Mouse (Mus musculus): Measurements from ENCODE around the gene Inpp4b. TPM values are rescaled to one million over a fixed set of nuclear protein-coding genes. Genes with fewer than 3 reads are reported as not detected.

Inpp4b gene
- polyA plus RNA-seq, 1 experiment from 2014 or later: 11.0 TPM

DNA sequence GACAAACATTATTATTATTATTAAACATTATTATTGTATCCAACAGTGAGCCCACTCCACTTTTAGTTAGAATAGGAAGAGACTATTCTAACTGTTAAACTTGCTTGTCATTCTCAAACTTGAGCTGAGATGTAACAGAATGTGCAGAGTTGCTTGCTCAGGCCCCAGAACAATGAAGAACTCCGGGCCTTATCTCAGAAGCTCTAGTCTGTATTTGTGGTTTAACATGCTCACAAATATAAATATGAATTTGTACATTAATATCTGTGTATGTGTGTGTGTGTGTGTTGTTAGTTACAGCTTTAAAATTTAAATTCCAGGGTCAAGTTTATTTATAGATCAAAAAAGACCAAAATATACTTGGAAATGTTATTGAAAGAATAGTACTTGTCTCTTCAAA lies 435.3 kb downstream of the Inpp4b start:
- no peaks in the 10 kb centered on the region for H3K4me1 ChIP-seq (ENCODE audit: control insufficient read depth, insufficient read depth, low read length)
- WGBS: 91% methylated on average over 1 of the region's 1 CpGs
- no peak overlapping the region for H3K9ac ChIP-seq (ENCODE audit: low read depth, low read length)
- no peak for ATAC-seq
- H3K27me3 ChIP-seq (ENCODE audit: control insufficient read depth, insufficient read depth, low read depth, low read length): no peaks in the 10 kb centered on the region
- H3K4me2 ChIP-seq (ENCODE audit: low read length): no peak overlapping the region
- no peaks in the 10 kb centered on the region for H3K36me3 ChIP-seq (ENCODE audit: control insufficient read depth, insufficient read depth, low read length)
- no peak overlapping the region for H3K27ac ChIP-seq (ENCODE audit: low read length)
- no peaks in the 10 kb centered on the region for H3K9me3 ChIP-seq (replicated peaks; ENCODE audit: control insufficient read depth, low read length, poor library complexity, severe bottlenecking)
- H3K4me3 ChIP-seq (ENCODE audit: low read depth, low read length): no peak overlapping the region

- no peak overlapping the region for H3K4me3 ChIP-seq (ENCODE audit: low read depth, low read length)
- no peaks in the 10 kb centered on the region for H3K4me1 ChIP-seq (ENCODE audit: control insufficient read depth, insufficient read depth, low read length)
- no peak for ATAC-seq
- no peak overlapping the region for H3K4me2 ChIP-seq (ENCODE audit: low read length)
- no peaks in the 10 kb centered on the region for H3K9me3 ChIP-seq (replicated peaks; ENCODE audit: control insufficient read depth, low read length, poor library complexity, severe bottlenecking)
- 81% methylated on average over 5 of the region's 5 CpGs for WGBS
- no peaks in the 10 kb centered on the region for H3K36me3 ChIP-seq (ENCODE audit: control insufficient read depth, insufficient read depth, low read length)
- H3K27ac ChIP-seq (ENCODE audit: low read length): no peak overlapping the region
- H3K27me3 ChIP-seq (ENCODE audit: control insufficient read depth, insufficient read depth, low read depth, low read length): no peaks in the 10 kb centered on the region
- H3K9ac ChIP-seq (ENCODE audit: low read depth, low read length): no peak overlapping the region
These were observed 437.1 kb downstream of the Inpp4b start for GRCm38 (mm10) chr8:81779440-81779839.

DNA sequence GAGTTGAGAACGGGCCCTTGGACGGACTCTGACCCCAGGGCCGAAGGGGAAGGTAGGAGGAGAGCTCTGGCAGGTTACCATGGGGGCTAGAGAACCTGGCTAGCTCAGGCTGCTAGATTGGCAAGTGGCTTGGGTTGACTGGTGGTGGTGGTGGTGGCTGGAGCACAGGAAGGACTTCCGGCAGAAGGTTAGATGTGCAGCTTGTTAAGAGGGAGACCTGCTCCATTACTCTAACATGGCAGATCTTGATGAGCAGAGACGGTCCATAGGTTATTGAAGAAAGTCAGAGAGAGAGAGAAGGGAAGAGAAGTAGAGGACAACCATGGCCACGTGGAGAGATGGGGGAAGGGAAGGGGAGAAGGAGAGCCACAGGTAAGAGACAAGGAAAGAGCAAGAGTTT lies 437.8 kb downstream of the Inpp4b start:
- H3K4me2 ChIP-seq (ENCODE audit: low read length): no peak overlapping the region
- ATAC-seq: no peak
- no peaks in the 10 kb centered on the region for H3K36me3 ChIP-seq (ENCODE audit: control insufficient read depth, insufficient read depth, low read length)
- H3K27ac ChIP-seq (ENCODE audit: low read length): no peak overlapping the region
- H3K27me3 ChIP-seq (ENCODE audit: control insufficient read depth, insufficient read depth, low read depth, low read length): no peaks in the 10 kb centered on the region
- H3K9ac ChIP-seq (ENCODE audit: low read depth, low read length): no peak overlapping the region
- no peak overlapping the region for H3K4me3 ChIP-seq (ENCODE audit: low read depth, low read length)
- H3K4me1 ChIP-seq (ENCODE audit: control insufficient read depth, insufficient read depth, low read length): no peaks in the 10 kb centered on the region
- no peaks in the 10 kb centered on the region for H3K9me3 ChIP-seq (replicated peaks; ENCODE audit: control insufficient read depth, low read length, poor library complexity, severe bottlenecking)
- 92% methylated on average over 6 of the region's 6 CpGs for whole genome bisulfite sequencing

DNA sequence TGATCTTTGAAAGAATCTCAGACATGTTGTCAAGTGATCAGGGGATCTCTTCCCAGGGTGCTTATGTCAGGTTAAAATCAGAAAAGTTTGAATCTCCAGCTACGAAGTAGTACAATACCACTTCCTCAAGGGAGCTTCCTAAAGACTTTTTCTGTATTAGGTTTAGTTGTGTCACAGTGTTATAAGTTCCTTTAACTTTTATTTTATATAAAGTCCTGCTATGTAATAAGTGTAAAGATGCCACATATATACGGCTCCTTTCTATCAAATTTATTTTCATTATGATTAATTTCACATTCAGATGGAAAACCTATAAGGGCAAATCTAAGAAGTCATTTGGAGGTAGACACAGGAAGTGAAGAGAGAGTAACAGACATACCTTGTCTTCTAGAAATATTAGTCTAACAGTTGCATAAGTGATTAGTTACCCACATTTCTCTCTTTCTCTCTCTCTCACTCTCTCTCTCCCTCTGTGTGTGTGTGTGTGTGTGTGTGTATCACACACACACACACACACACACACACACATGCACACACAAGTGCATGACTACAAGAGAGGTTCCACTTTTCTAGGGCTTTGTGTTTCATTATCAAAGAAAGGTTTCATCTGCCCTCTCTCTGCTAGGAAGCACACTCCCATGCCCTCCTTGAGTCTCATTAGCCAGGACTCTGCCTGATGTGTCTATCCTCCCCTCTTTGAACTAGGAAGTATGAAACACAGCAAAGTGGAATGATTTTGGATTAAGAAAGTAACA lies 438.7 kb downstream of the Inpp4b start:
- Histone ChIP-seq H3K9ac (ENCODE audit: low read depth, low read length) (no peak overlapping the region), H3K36me3 (ENCODE audit: control insufficient read depth, insufficient read depth, low read length) (no peaks in the 10 kb centered on the region), H3K9me3 (replicated peaks; ENCODE audit: control insufficient read depth, low read length, poor library complexity, severe bottlenecking) (no peaks in the 10 kb centered on the region), H3K4me1 (ENCODE audit: control insufficient read depth, insufficient read depth, low read length) (no peaks in the 10 kb centered on the region), H3K4me2 (ENCODE audit: low read length) (no peak overlapping the region), H3K27ac (ENCODE audit: low read length) (no peak overlapping the region), H3K4me3 (ENCODE audit: low read depth, low read length) (no peak overlapping the region), H3K27me3 (ENCODE audit: control insufficient read depth, insufficient read depth, low read depth, low read length) (no peaks in the 10 kb centered on the region)
- no peak for ATAC-seq
- WGBS: 97% methylated on average over 2 of the region's 2 CpGs

DNA sequence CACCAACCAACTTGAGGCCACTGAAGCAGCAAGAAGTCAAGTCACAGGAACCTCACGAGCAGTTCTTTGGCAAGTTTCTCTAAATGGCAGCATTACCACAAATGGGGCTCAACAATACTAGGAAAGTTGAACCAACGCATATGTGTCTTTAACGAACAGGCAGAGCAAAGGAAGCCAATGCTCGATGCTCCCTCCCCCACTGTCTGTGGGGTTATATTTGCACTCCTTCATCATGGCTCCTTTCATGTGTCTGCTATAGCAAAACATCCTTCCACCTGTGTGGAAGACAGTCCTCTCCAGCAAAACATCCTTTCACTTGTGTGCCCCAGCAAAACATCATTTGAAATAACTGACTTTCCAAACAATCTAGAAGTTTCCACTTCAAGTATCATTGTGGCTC lies 440.4 kb downstream of the Inpp4b start:
- H3K4me1 ChIP-seq (ENCODE audit: control insufficient read depth, insufficient read depth, low read length): no peaks in the 10 kb centered on the region

DNA sequence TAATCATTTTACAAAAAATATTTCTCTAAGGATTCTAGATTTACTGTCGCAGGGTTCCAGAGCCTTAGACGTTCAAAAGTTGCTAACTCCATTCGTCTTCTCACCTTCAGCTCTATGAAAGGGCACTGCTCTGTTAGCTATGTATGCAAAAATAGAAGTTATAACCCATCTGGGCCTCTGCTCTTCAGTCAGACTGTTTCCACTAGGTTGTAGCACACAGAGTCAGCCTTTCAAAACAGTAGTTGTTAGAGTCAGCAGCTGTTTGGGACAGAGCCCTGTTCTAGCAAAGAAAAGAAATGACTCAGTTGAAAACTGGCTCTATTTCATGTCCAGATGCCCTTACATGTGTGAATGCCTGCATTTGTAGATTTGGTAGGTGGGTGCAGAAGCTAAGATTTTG lies 442.4 kb downstream of the Inpp4b start:
- Histone ChIP-seq H3K9me3 (replicated peaks; ENCODE audit: control insufficient read depth, low read length, poor library complexity, severe bottlenecking) (no peaks in the 10 kb centered on the region), H3K4me3 (ENCODE audit: low read depth, low read length) (no peak overlapping the region), H3K9ac (ENCODE audit: low read depth, low read length) (no peak overlapping the region), H3K27me3 (ENCODE audit: control insufficient read depth, insufficient read depth, low read depth, low read length) (no peaks in the 10 kb centered on the region), H3K4me1 (ENCODE audit: control insufficient read depth, insufficient read depth, low read length) (no peaks in the 10 kb centered on the region), H3K27ac (ENCODE audit: low read length) (no peak overlapping the region), H3K4me2 (ENCODE audit: low read length) (no peak overlapping the region), H3K36me3 (ENCODE audit: control insufficient read depth, insufficient read depth, low read length) (no peaks in the 10 kb centered on the region)
- 88% methylated on average over 3 of the region's 3 CpGs for WGBS
- ATAC-seq: no peak

More for the DNA sequence above, 440.4 kb downstream of the Inpp4b start:
- no peaks in the 10 kb centered on the region for H3K9me3 ChIP-seq (replicated peaks; ENCODE audit: control insufficient read depth, low read length, poor library complexity, severe bottlenecking)
- no peak overlapping the region for H3K4me2 ChIP-seq (ENCODE audit: low read length)
- no peak overlapping the region for H3K9ac ChIP-seq (ENCODE audit: low read depth, low read length)
- no peaks in the 10 kb centered on the region for H3K27me3 ChIP-seq (ENCODE audit: control insufficient read depth, insufficient read depth, low read depth, low read length)
- no peak overlapping the region for H3K27ac ChIP-seq (ENCODE audit: low read length)
- no peak overlapping the region for H3K4me3 ChIP-seq (ENCODE audit: low read depth, low read length)
- WGBS: 90% methylated on average over 4 of the region's 4 CpGs
- no peaks in the 10 kb centered on the region for H3K36me3 ChIP-seq (ENCODE audit: control insufficient read depth, insufficient read depth, low read length)
- no peak for ATAC-seq

GRCm38 (mm10) chr8:81788498-81788897 lies 446.1 kb downstream of the Inpp4b start:
- H3K4me3 ChIP-seq (ENCODE audit: low read depth, low read length): no peak overlapping the region
- 79% methylated on average over 2 of the region's 2 CpGs for WGBS
- ATAC-seq: no peak

DNA sequence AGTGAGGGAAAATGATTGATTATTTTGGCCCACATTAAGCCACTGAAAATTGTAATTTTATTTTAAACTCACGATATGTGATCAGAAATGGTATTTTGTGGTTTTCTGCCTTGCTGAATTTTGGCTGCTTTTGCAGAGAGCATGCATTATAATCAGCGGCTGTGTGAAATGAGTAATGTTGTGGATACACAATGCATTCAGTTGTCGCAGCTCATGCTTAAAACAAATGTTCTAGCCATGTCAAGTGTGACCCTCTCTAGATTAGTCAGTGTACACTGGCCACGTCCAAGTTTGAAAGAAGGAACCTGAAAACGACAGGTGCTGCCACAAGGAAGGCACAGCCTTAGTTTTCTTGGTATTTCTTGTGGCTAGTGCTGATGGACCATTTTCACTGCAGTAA lies 450.3 kb downstream of the Inpp4b start:
- 77% methylated on average over 5 of the region's 5 CpGs for WGBS
- Histone ChIP-seq H3K27ac (ENCODE audit: low read length) (no peak overlapping the region), H3K4me3 (ENCODE audit: low read depth, low read length) (no peak overlapping the region), H3K4me2 (ENCODE audit: low read length) (no peak overlapping the region), H3K9ac (ENCODE audit: low read depth, low read length) (no peak overlapping the region), H3K4me1 (ENCODE audit: control insufficient read depth, insufficient read depth, low read length) (no peaks in the 10 kb centered on the region), H3K9me3 (replicated peaks; ENCODE audit: control insufficient read depth, low read length, poor library complexity, severe bottlenecking) (no peaks in the 10 kb centered on the region), H3K36me3 (ENCODE audit: control insufficient read depth, insufficient read depth, low read length) (no peaks in the 10 kb centered on the region), H3K27me3 (ENCODE audit: control insufficient read depth, insufficient read depth, low read depth, low read length) (no peaks in the 10 kb centered on the region)
- ATAC-seq: no peak

More at GRCm38 (mm10) chr8:81788498-81788897, 446.1 kb downstream of the Inpp4b start:
- Histone ChIP-seq H3K9ac (ENCODE audit: low read depth, low read length) (no peak overlapping the region), H3K36me3 (ENCODE audit: control insufficient read depth, insufficient read depth, low read length) (no peaks in the 10 kb centered on the region), H3K27ac (ENCODE audit: low read length) (no peak overlapping the region), H3K4me2 (ENCODE audit: low read length) (no peak overlapping the region), H3K4me1 (ENCODE audit: control insufficient read depth, insufficient read depth, low read length) (no peaks in the 10 kb centered on the region), H3K9me3 (replicated peaks; ENCODE audit: control insufficient read depth, low read length, poor library complexity, severe bottlenecking) (no peaks in the 10 kb centered on the region), H3K27me3 (ENCODE audit: control insufficient read depth, insufficient read depth, low read depth, low read length) (no peaks in the 10 kb centered on the region)

DNA sequence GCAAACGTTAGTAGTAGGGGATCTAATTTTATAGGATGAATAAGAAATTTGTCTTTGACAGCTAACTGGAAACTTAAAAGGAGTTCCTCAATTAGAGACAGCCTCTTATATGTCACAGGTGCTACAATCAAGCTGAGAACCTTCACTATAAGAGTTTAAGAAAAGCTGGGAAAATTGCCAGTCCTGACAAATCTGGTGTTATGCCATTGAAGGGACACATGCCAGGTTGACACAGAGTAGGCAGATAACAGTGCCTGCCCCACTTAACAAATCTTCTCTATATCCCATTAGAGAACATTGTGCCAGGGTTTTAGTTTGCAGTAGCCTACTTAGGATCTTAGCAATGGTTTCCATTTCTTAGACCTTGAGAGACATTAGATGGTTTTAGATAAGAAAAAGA lies 456.1 kb downstream of the Inpp4b start:
- Histone ChIP-seq H3K36me3 (ENCODE audit: control insufficient read depth, insufficient read depth, low read length) (no peaks in the 10 kb centered on the region), H3K9me3 (replicated peaks; ENCODE audit: control insufficient read depth, low read length, poor library complexity, severe bottlenecking) (no peaks in the 10 kb centered on the region), H3K4me1 (ENCODE audit: control insufficient read depth, insufficient read depth, low read length) (no peaks in the 10 kb centered on the region), H3K9ac (ENCODE audit: low read depth, low read length) (no peak overlapping the region), H3K27me3 (ENCODE audit: control insufficient read depth, insufficient read depth, low read depth, low read length) (no peaks in the 10 kb centered on the region), H3K27ac (ENCODE audit: low read length) (no peak overlapping the region), H3K4me2 (ENCODE audit: low read length) (no peak overlapping the region), H3K4me3 (ENCODE audit: low read depth, low read length) (no peak overlapping the region)
- ATAC-seq: no peak
- WGBS: 78% methylated on average over 1 of the region's 1 CpGs
